Mouse (Mus musculus) cerebral cortex, adult 2 months (tissue): ENCODE results near the gene Ceacam20.

Experiments
- WGBS: fragments of 180-500 bp; shearing (Covaris S2); methylation state at CpG from one replicate; pipeline ENCODE4 v1.1.7; 2018; 5-methylcytosine and 5-hydroxymethylcytosine counted together

Gene Ceacam20

DNA sequence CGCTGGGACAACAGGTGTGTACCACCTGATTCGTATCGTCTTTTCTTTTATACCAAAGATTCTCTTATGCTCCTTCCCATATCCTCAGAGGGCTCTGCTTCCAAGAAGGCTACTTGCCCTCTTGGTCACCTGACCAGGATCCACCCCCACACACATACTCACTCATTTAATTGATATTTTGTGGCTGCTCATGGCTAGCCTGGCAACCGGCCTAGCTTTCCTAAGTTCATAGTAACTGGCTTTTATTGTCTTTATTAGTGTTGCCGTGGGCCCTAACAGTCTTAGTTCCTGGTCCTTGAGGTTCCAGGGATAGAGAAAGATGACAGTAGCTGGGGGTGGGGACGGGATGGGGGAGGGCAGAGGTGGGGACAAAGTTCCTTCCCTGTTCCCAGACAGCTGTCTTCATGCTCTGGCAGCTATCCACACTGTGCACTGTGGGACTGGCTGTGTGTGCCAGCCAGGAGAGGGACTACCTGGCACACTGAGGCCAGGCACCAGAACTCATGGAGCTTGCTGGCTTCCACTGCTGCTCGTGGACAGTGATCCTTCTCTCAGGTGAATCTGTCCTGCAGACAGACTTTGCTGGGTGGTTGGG is at the start of gene Ceacam20:
Gene Ceacam20 (plus strand): TSS at position 428 of the 595 bp plus-strand sequence.
- WGBS: 72% methylated on average over 7 of the region's 7 CpGs

DNA sequence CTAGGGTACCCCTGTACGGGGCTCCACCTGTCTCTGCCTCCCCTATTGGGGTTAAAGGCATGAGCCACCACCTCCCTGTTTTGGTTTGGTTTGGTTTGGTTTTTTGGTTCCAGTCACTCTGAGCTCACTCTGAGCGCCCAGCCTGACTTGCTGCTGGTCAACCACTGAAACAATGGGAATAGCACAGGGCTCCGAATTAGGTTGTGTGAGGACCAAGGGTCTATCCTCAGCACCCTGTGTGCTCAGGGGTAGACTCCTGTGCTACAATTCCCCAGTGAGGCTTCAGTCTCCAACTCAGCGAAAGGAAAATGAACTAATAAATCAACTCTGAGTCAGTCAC is 45.1 kb upstream of the Ceacam20 start:
- WGBS: 32% methylated on average over 4 of the region's 4 CpGs

DNA sequence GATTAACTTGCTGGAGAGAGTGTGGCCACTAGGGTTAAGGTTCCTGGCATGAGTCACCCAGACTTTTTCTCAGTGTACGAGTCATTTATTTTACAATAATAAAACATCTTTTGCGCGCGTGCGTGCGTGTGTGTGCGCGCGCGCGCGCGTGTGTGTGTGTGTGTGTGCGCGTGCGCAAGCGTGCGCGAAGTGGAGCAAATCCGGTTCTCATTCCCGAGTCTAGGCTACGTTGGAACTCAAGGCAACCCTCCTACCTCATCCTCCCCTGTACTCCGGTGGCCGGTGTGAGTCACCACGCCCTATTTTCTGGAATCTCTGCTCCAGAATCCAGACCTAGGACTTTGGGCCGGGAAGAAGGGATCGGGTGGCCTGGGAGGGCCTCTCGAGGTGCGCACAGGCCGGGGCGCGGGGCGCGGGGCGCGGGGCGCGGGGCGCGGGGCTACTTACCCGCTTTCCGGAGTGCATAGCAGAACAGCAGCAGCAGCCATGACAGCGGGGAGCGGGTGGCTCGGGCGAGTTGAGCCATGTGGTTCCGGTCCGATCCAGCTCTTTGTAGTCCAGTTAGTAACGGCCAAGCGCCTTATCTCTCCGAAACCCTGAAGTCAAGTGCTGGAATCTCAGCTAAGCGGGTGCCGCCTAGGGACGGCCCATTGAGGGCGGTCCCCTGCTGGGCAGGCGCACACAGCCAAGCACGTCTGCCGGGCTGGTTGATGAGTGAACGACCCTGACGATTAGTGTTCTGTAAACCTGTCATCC is 44.5 kb upstream of the Ceacam20 start, which contains the start of gene Pvr:
Gene Pvr (minus strand): TSS at position 655 of the 756 bp plus-strand sequence.
- WGBS: under 1% methylated on average over 54 of the region's 60 CpGs

DNA sequence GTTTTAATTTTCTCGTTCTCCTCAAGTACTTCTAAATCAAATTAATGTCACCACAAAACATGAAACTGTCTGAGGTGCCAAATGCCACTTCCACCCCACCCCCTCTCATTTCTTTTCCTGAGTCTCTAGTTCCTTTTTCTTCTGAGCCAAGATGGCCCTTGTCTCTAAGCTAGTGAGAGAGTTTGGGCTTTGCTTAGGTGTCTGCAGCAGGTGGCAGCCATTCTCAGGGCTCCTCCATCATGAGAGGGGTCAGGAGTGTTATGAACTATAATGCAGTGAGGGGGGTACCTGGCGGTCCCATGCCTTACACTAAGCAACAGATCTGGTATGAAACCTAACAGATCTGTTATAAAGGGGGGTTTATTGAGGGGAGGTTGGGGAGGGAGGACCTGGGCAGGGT is 41.9 kb upstream of the Ceacam20 start:
- WGBS: 53% methylated on average over 2 of the region's 2 CpGs

DNA sequence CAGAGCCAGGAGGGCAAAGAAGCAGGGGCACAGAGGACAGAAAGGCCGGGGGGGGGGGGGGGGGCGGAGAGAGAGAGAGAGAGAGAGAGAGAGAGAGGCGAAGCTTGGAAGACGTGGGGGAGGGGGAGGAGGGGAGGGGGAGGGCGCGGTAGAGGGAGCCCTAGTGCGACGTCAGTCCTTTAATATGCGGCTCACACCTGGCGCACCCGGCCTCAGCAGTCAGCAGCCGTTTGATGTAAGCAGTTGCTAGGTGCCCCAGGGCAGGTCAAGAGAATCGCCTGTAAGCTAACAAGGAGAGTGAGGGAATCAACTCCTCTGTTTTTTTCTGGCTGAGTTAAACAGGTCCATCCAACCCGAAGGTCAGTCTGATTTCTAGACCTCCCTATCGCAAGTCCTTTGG is 41.4 kb upstream of the Ceacam20 start:
- 28% methylated on average over 13 of the region's 15 CpGs for WGBS

DNA sequence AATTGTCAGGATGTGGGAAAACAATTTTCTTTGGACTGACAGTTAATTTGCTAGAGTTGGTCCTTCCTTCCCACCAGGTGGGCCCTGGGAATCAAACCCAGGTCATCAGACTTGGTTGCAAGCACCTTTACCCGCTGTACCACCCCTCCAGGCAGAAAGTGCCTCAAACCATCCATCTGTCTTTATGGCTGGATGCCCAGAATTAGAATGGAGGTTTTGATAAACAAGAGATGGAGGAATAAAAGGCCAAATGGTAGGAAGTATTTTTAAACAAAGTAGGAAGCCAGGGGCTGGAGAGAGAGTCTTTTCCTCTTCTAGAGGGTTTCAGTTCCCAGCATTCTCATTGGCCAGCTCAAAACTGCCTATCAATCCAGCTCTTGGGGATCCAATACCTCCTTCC is 39.8 kb upstream of the Ceacam20 start:
- WGBS: 66% methylated on average over 1 of the region's 1 CpGs

DNA sequence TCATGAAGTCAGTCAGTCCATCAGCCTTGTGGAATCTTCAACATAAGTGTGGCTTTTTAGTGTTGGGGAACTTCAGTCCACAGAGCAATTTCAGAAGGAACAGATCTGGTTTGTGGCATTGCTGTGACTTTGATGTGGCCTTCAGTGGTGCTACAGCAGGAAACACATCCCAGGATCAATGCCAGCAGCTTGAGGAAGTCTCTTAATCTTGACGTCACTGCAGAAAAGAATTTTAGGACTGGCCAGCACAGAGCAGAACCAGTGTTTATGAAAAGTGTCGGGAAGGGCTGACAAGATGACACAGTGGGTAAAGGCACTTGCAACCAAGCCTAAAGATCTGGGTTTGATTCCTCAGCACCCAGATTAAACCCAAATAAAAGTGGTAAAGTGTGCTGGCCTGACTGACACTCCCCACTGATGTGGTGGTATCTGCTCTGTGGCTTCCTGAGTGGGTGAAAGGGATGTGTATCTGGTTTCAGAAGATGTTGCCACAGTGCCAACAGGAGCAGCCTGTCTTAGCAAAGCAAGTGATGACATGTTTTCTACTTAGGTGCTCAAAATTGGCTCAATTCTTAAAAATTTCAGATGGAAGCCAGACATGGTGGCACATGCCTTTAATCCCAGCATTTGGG is 38.2 kb upstream of the Ceacam20 start:
- 60% methylated on average over 2 of the region's 2 CpGs for WGBS

DNA sequence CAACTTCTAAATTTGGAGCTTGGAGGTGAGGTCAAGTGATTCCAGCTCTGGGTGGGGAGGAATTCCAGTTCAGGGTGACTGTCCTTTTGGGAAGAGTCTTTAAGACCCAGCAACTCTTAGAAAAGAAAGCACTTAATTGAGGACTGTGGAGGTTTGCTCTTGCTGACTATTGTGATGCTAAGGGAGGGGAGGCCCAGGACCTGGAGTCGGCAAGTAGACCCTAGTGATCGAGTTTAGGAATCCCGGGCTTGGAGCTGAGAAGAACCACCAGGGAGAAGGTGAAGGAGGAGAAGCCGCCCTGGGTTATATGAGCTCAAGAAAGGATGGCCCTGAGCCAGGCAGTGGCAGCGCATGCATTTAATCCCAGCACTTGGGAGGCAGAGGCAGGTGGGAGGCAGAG is 36.7 kb upstream of the Ceacam20 start:
- 70% methylated on average over 5 of the region's 5 CpGs for WGBS

DNA sequence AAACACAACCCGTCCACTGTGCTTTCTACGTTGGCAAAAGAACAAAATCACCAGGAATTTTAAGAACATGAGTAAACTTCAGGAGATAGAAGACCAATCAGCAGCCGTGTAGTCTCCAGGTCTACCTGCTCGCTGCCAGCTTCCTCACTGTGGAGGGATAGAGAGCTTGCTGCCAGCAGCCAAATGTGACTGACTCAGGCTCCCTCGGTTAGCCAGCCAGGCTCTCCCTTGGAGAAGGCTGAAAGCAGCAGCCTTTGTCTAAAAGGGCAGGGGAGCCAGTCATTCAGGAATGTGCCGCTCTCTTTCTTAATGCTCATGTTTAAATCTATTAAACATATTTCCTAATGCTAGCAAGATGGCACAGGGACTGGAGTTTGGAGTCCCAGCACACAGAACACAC is 34.7 kb upstream of the Ceacam20 start:
- WGBS: 73% methylated on average over 6 of the region's 6 CpGs

DNA sequence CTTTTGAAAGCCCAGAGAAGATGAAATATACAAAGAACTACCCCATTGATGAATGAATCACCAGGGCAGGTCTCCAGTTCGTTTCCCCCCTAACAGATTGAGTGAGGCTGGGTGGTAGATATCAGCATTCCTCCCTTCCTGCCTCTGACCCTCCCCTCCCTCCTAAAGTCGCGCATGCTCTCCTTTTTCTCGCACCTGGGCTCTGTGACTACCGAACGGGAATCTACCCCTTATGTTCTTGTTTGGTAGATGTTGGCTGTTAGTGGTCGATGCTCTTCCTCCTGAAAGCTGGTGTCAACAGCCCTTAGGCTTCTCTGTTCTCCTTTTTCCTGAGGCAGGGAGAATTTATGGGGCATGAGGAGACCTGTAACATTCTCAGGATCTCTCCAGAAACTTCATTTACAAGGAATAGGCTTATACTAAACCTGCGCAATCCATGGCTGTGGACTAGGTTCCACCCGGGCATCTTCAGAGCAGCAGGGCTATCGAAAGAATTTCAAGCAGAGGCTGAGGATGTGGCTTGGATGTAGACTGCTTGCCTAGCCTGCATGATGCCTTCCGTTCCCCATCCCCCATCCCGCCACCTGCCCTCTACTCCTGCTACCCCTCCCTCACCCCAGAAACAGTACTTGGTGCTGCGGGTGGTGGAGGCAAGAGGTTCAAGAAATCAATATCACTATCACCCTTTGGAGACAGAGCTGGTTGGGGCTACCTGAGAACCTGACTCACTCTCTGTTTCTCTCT is 32.9 kb upstream of the Ceacam20 start:
- WGBS: 36% methylated on average over 13 of the region's 13 CpGs

DNA sequence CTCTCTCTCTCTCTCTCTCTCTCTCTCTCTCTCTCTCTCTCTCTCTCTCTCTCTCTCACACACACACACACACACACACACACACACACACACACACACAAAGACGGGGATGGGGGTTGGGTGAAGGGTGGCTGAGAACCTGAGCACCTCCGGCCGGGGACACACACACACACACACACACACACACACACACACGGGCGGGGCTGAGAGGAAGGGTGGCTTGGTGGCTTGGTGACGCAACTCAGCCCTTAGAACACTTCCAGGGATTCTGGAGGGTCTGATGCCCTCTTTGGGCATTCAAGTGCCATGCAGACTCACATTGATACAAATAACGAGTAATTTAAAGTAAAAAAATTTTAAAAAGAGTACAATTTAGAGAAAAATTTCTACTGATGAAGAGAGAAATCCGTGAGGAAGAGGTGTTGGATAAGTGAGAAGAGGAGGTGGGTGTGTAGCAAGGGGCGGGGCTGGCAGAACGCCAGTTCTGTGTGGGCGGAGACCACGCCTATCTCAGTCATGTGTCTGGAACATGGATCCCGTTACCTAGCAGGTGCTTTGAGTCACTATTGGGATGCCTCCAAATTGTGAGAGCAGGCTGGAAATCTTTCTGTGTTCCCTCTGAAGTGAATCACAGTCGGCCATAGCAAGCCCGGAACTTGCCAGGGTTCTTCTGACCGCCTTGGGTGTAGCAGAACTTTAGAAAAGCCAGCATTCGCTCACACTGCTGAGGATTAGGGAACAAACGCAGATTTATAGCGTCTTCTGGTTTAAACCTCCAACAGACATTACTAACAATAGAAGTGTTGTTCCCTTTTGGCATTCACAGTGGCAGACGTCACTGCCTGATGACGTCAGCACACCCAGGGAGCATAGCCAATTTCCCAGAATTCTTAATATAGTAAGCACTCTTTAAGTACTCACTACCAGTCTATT is 32.1 kb upstream of the Ceacam20 start:
- 6% methylated on average over 21 of the region's 21 CpGs for WGBS

DNA sequence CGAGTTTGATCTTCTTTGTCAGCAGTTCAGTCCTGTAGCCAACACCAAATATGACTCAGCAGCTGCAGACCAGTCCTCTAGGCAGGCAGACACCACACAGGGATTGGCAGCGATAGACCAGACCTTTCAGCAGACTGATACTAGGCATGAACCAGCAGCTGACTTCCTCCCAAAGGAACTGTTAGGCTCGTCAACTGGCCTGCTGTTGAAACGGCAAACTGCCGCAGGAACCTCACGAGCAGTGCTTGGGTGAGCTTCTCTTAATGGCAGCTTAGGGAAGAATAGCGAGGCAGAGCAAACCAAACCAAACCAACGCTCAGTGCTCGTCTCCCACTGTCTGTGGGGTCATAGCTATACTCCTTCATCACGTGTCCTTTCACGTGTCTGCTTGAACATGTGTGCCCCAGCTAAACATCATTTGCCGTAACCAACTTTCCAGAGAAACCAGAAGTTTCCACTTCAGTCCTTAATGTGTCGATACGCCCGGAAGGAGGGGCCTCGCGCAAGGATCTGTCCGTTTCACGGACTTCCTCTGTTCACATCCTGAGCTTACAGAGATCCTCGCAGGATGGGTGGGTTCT is 30.0 kb upstream of the Ceacam20 start:
- 71% methylated on average over 20 of the region's 20 CpGs for WGBS

DNA sequence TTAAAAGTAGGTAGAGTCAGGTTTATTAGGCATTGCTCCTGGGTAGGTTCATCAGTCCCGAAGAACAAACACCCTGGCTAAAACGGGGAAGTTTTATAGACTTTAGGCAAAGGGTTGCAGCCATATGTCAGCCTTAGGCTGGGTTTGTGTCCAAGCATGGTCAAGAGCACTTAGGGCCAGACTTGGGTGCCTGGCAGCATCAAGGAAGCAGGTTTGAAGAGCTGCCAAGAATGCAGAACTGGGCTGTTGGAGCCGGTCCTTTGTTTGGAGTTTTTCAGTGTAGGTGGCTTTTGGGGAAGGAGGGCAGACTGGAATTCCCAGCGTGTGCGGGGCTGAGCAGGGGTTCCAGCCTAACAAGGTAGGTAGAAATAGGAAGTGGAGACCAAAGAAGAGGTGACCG is 29.3 kb upstream of the Ceacam20 start:
- WGBS: 49% methylated on average over 6 of the region's 6 CpGs

DNA sequence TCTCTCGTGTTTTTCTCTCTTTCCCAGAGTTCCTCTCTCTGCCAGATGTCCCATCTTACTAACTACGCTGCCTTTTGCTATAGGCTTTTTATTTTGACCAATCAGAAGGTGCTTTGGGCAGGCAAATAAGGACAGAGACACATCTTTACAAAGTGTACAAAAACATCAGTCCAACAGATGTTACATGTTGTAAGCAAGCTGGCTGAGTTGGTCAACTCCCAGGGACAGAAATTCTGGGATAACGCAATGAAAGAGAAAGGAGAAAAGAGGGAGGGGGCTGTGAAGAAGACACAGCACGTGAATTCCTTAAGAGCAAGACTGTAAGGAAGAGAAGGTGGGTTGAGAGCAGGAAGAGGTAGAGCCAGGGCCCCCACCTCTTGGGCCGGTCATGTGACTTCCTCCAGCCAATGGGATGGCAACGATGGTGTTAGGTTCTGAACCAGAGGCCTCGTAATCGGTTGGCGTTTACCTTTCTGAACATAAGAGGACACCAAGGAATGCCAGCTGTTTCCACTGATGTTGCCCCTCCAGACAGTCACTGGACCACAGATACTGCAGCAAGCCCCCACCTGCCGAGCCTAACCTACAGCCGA is 27.9 kb upstream of the Ceacam20 start:
- WGBS: 84% methylated on average over 11 of the region's 11 CpGs

DNA sequence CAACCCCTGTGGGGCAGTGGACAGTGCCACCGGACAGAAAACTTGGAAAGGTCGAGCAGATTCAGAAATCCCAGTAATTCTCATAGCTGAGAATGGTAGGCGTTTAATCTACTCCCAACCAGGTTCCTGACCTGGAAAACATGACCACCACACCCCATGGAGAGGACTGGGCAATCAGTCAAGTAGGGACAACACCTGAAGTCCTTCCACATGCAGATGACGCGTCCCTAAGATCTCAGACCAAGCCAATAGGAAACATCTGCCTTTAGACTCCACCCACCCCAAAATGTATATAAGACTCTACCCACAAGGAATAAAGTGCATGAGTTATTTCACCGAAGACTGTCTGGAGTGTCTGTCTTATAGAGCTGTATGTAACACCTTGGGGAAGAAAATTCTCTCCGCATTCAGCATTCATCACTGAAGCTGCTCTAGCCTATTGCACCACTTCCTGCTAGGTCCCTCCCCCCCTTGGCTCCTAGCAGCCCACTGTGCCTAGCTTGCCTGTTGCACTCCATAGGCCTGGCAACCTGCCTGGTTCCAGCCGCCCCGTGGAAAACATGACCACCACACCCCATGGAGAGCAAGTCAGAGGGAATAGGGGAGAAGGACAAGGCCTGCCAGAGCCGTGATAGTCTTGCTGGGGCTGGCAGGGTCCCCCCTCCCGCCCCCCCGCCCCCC is 25.5 kb upstream of the Ceacam20 start:
- WGBS: 36% methylated on average over 12 of the region's 12 CpGs

DNA sequence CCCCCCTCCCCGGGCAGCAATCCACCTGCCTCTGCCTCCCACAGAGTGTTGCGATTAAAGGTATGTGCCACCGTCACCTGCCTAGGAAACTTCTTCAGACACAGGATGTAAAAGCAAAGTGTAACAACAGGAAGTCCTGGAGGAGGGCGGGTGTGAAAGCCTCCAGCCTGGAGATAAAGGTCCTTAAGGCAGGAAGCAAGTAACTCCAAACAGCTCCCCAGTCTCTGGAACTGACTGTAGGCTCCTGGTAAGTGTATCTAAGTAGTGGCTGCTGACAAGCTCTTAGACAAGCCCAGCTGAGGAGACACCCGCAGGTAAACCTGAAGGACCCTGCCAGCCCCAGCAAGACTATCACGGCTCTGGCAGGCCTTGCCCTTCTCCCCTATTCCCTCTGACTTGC is 25.0 kb upstream of the Ceacam20 start:
- WGBS: 31% methylated on average over 6 of the region's 6 CpGs

DNA sequence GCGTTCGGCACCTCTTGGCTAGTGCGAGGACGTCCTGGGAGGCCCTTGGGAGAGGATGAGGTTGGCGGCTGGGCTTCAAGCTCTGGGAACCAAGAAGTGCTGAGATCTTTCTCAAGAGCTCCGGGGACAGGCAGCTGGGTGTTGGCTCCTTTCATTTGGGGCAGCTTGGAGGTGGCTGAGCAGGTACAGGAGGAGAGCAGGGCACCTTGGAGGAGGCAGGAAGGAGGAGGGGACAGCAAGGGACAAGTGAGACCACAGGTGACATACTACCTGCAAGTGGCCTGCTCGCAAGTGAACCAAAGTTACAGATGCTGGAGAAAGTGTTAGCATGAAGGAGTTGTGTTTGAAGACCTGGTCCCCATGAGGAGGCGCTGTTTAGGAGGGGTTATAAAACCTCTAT is 20.5 kb upstream of the Ceacam20 start:
- WGBS: 89% methylated on average over 8 of the region's 8 CpGs

DNA sequence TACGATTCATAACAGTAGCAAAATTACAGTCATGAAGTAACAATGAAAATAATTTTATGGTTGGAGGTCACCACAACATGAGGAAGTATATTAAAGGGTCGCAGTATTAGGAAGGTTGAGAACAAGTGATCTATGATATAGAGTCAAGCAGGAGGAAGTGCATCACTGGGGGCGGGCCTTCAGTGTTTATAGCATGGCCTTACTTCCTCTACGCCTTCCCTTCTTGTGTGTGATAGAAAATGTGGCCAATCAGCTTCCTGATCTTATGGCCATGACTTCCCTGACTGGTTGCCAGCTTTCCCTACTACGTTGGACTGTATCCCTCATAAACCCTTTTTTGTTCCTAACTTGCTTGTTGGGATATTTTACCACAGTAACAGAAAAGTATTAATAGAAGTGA is 20.0 kb upstream of the Ceacam20 start:
- 93% methylated on average over 5 of the region's 5 CpGs for WGBS

DNA sequence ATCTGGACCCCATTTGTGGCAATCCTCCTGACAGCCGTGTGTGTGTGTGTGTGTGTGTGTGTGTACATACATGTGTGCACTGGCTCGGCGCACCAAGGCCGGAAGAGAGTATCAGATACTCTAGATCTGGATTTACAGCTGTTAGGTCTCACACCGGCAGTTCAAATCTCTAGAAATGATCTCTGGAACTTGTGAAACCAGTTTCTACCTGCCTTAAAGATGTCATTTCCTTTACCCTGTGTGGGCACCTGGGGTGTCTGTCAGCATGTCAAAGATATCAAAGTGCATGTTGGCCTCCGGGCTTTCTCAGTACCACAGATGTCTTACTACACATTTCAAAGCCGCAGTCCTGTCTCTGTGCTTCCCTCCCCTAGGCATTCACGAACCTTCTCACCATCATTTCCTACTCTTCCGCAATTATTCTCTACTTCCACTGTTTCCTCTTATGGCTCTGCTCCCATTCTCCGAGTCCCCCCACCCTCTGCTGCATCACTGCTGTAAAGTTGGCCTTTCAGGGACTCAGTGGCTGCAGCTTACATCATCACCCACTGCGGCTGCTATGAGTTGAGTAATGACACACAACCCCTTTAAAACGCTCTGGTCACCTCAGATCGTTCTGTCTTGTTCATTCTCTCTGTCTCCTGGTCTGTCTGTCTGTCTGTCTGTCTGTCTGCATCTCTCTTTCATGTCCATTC is 19.2 kb upstream of the Ceacam20 start:
- WGBS: 87% methylated on average over 13 of the region's 13 CpGs
